Mouse (Mus musculus) bone marrow macrophage, adult 2 months (primary cell): ENCODE measurements around the gene Eef1b2. TPM values are rescaled to one million over a fixed set of nuclear protein-coding genes. Genes with fewer than 3 reads are reported as not detected.

Source experiments
- H3K27ac ChIP-seq: 2 replicates; pipeline ENCODE4 v1.5.1; 2012; ENCODE audit warnings: low read depth, low read length; ENCODE audit not compliant: insufficient read depth
- H3K4me1 ChIP-seq: 2 replicates; pipeline ENCODE4 v1.6.1; 2012; ENCODE audit warnings: low read length; ENCODE audit not compliant: control insufficient read depth, insufficient read depth
- H3K4me3 ChIP-seq: 2 replicates; pipeline ENCODE4 v1.5.1; 2012; ENCODE audit warnings: mild to moderate bottlenecking, low read length, moderate library complexity; ENCODE audit not compliant: insufficient read depth
- CTCF ChIP-seq: IDR thresholded peaks from 2 replicates; pipeline ENCODE4 v1.5.1; 2012; ENCODE audit warnings: low read depth, mild to moderate bottlenecking, low read length, moderate library complexity
- POLR2A ChIP-seq: IDR thresholded peaks from 2 replicates; pipeline ENCODE4 v1.6.1; 2012; ENCODE audit warnings: mild to moderate bottlenecking, low read depth, low read length, borderline replicate concordance
- polyA plus RNA-seq: library from polyadenylated mRNA; stranded (reverse); fragments of >200 nt; gene quantifications from 2 replicates; pipeline ENCODE4 v1.2.4, GENCODE M21; 2012; ENCODE audit not compliant: missing spikeins, insufficient read depth, insufficient read length

Eef1b2 gene
- polyA plus RNA-seq, 1 experiment: 949 TPM

DNA sequence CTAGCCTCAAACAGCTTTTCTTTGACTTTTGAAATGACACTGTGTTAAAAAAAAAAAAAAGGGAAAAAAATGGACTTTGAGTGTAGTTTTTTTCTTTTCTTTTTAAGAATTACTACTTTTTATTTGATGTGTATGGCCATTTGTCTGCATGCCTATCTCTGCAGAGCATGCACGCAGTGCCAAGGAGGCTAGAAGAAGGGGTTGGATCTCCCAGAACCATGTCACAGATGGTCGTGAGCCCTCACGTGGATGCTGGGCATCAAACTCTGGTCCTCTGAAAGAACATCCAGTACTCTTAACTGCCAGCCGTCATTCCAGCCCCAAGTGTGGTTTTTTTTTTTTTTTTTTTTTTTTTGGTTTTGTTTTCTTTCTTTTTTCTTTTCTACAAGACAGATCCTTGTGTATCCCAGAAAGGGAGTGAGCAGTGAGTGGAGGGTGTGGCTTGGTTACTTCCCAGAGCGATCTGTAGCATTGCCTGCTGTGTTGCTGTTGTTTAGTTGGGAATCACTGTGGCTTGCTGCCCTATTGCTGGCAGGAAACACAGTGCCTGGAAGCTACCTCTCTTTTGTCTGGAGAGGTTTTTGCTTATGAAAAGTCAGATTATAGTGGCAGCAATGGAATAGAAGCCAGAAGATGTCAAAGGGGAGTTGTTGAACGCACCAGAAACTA is 33.4 kb downstream of the Eef1b2 start:
- no peak for TF ChIP-seq POLR2A
- TF ChIP-seq CTCF: no peak
- Histone ChIP-seq H3K4me3 (no peak overlapping the region), H3K4me1 (no peaks in the 10 kb centered on the region), H3K27ac (no peak overlapping the region)

DNA sequence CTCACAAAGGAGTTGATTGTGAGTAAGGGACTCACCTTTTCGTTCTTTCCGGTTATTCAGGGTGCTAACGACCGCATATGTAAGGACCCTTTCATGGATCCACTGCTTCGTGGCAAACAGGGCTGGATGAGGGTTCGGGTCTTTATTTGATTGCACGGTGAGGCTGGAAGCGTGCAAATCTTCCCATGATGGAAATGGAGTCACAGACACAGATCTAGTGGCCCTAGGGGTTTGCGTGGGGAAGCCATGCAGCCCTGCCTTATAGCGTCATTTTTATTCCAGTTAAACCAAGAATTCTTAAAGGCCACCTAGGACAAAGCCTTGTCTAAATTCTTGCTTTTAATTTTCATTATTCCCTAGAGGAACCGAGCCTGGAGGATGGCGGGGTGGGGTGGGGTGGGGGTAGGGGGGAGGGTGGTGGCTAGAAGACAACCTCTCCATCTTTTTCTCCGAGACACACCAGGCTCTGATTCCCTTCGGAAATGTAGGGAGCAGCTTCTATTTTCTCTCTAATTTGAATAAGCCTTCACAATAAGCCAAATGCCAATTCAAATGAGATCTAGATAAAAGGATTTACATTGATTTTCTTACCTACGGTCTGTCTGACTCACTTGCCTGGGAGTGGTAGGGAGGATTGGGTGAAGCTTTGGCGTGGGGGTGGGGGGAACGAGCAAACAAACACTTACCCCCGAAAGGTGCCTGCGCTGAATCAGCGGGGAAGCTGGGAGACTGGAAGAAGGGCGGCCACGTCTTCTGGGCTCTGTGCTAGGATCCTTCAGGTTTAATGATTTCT is 37.0 kb downstream of the Eef1b2 start:
- no peaks in the 10 kb centered on the region for H3K4me1 ChIP-seq
- H3K4me3 ChIP-seq: no peak overlapping the region
- TF ChIP-seq POLR2A: no peak
- no peak overlapping the region for H3K27ac ChIP-seq

DNA sequence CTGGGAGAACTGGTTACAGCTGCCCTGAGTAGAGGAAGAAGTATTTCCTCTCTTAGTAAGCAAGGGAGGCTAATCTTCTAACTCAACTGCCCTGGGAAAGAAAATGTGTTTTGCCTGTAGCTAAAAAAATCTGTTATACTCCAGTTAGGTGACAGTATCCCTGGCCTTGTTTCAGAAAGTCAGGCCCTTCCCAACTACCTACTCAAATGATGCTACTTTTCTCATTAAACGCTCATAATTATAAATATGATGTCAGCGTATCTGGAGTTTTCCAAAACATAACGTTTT is 37.6 kb downstream of the Eef1b2 start, which contains the start of gene Gpr1:
Gene Gpr1 (minus strand): TSS at position 273 of the 288 bp plus-strand sequence.
- TF ChIP-seq CTCF (no peak), POLR2A (no peak)
- Histone ChIP-seq H3K27ac (no peak within 1 kb of the TSS), H3K4me3 (no peak within 1 kb of the TSS), H3K4me1 (no peaks in the 10 kb centered on the region)

DNA sequence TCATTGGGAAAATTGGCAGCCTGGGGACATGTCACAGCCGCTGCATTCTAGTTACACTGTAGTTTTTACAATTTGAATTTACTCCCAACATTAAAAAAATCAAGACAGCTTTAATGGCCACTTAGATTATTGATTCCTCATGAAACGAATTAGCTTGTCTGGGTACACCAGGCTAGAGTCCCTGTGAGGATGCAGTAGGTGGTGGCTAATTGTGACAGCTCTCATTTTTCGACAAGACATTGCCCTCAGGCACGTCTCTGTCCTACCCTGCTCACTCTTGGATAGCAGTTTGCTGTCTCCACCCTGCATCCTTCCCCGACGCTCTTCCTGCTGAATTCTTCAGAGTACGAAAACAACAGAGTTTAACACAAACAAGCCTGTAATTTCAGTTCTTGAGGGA is 38.0 kb downstream of the Eef1b2 start:
- TF ChIP-seq POLR2A: no peak
- Histone ChIP-seq H3K4me3 (no peak overlapping the region), H3K27ac (no peak overlapping the region)

DNA sequence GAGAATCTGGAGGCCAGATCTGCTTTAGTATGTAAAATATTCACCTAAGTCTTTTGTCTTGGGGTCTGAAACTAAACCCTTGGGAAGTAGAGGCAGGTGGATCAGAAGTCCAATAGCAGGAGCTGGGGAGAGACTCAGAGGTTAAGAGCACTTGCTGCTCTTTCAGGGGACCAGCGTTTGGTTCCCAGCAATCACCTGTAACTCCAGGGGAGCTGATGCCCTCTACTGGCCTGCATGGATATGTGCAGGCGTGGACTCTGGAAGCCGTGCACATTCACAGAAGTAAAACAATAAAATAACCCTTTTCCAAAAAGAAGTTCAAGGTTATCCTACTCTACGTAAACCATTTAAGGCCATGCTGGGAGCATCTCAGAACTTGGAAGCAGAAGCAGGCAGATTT is 42.7 kb downstream of the Eef1b2 start:
- H3K4me3 ChIP-seq: no peak overlapping the region
- H3K4me1 ChIP-seq: no peaks in the 10 kb centered on the region
- no peak for TF ChIP-seq CTCF
- no peak for TF ChIP-seq POLR2A
- H3K27ac ChIP-seq: no peak overlapping the region

More for the DNA sequence above, 38.0 kb downstream of the Eef1b2 start:
- no peaks in the 10 kb centered on the region for H3K4me1 ChIP-seq

DNA sequence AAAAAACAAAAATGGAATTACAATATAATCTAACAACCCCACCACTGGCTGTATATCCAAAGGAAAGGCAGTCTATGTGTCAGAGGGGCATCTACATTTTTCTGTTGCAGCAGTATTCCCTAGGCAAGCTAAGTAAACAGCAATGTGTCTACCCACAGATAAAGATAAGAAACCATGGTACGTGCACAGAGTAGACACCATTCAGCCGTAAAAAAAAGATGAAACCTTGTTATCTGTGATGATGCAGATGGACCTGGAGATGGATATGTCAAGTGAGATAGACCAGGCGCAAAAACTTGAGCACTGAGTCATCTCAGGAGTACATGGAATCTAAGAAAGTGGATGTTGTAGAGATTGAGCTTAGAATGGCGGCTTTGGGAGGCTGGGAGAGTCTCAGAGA is 48.4 kb downstream of the Eef1b2 start:
- no peak for TF ChIP-seq POLR2A
- no peak for TF ChIP-seq CTCF
- Histone ChIP-seq H3K4me3 (no peak overlapping the region), H3K27ac (no peak overlapping the region), H3K4me1 (no peaks in the 10 kb centered on the region)

DNA sequence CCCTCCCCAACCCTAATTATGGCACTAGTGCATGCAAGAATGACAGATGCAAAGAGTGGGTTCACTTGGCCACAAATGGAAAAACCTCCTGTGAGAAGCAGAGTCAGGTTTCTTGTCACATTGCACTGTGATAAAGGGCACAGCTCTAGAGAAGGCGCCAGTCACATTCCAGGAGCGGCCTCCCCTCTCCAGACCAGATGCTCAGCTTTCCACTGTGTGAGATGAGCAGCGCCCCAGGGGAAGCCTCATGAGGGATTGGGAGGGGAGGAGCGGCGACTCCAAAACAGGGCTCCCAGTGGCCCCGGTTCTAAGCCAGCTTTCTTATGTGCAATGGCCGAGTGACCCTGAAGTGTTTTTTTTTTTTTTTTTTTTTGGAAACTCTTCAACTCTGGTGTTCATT is 49.3 kb downstream of the Eef1b2 start:
- Histone ChIP-seq H3K27ac (no peak overlapping the region), H3K4me1 (no peaks in the 10 kb centered on the region), H3K4me3 (no peak overlapping the region)
- no peak for TF ChIP-seq POLR2A

DNA sequence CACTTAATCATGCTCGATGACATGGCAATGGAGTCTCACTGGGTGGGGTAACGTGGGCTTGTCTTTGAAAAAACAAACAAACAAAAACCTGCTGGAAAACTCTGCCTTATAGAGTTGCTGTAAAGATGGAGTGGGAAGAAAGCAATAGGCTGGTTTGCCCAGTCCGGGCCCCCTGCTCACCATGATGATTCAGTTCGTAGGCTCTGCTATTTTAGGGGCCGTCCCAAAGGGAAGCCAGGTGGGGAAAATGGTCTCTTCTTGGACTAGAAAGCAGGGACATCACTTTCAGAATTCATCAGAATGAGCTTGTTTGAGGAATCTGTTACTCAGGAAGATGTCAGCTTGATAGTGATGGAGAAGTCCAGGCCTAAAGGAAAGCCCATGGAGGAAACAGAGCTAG is 50.6 kb downstream of the Eef1b2 start:
- Histone ChIP-seq H3K27ac (no peak overlapping the region), H3K4me3 (no peak overlapping the region), H3K4me1 (no peaks in the 10 kb centered on the region)
- TF ChIP-seq CTCF (no peak), POLR2A (no peak)

Other genes starting within 250 kb of the Eef1b2 start
- gene Ino80d, start 62.2 kb upstream of the Eef1b2 start, polyA plus RNA-seq: 19.5 and 20.9 TPM in 2 replicates
- 74.1 and 82.9 TPM in 2 replicates for gene Ndufs1, start within 50 bp of the Eef1b2 start, polyA plus RNA-seq
- gene Gpr1, start 37.7 kb downstream of the Eef1b2 start, polyA plus RNA-seq: not detected in 2 replicates
- gene Zdbf2, start 96.4 kb downstream of the Eef1b2 start, polyA plus RNA-seq: 0.08 TPM in 1 of 2 replicates, not detected in the other